ENCODE assay signal across 22 mouse cellular contexts in the genomic region with DNA sequence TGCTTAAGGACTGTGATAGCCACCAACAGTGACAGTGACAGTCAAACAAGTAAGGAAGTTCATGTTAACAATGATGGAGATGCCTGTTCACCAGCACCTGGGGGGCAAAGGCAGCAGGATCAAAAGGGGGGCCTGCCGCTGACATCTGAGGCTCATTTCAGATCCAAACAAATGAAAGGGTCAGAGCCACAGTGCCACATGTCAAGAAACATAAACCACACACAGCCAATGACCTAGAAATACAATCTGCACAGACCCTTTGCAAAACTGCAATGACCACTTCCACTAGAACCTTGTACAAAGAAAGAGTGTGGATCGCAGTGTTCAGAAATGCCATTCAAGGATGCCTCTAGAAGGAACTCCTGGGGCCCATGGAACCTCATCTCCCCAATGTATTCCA. TPM values are rescaled to one million over a fixed set of nuclear protein-coding genes. Genes with fewer than 3 reads are reported as not detected.
A peak's percentile ranks its signal among the peaks of the same experiment; 100 is the strongest.
DNase-seq lines count a peak whose midpoint lies in the region; ATAC-seq lines count a peak whose summit lies in the region.
"Had no signal": no experiment of that assay in that cellular context is flagged by ENCODE, and none has a peak within 500 bp of the region (broad histone marks: within the 10 kb centered on the region; RNA-seq: fewer than 3 reads in every experiment).

No protein-coding gene starts in this region.

- 92% methylated on average over 2 of the region's 2 CpGs for WGBS in hindbrain, embryonic 14.5 days

- H3K27me3 ChIP-seq in hindbrain, embryonic 14.5 days (ENCODE audit: control insufficient read depth, insufficient read depth, low read length) = no peaks in the 10 kb centered on the region
- H3K27me3 ChIP-seq: CH12.LX, Patski had no signal

- H3K4me2 ChIP-seq in hindbrain, embryonic 14.5 days (replicated peaks) = no peak overlapping the region

- H3K27ac ChIP-seq in hindbrain, embryonic 14.5 days = no peak overlapping the region

- H3K9ac ChIP-seq in hindbrain, embryonic 14.5 days = no peak overlapping the region

- peaks cover 66% of the 10 kb centered on the region for H3K36me3 ChIP-seq in hindbrain, embryonic 14.5 days (replicated peaks; ENCODE audit: control insufficient read depth, insufficient read depth)

- no peaks in the 10 kb centered on the region for H3K9me3 ChIP-seq in hindbrain, embryonic 14.5 days (ENCODE audit: control insufficient read depth, low read length)
- H3K9me3 ChIP-seq: G1E had no signal

- DNase-seq in Muller cell, postnatal 12 days (ENCODE audit: inconsistent ontology term) = peak; percentile 14
- DNase-seq in retina, embryonic 14.5 days (ENCODE audit: low spot score) = peak; percentile 74
- DNase-seq in retina, postnatal 1 day = peak; percentile 74
- DNase-seq in hindbrain, embryonic 14.5 days (ENCODE audit: low spot score) = no peak
- no peak for DNase-seq in spleen, postnatal 14 days (ENCODE audit: low spot score in 2 of 2)
- no peak for DNase-seq in cerebellum, adult 8-10 months
- DNase-seq: adrenal gland, adult 2 months; adrenal gland, adult 8-10 months; adrenal gland, postnatal 10 days; adrenal gland, postnatal 14 days; adrenal gland, postnatal 25 days; adrenal gland, postnatal 36 days; B cell, adult 2 months; cerebellum, adult 11 months; cerebellum, adult 11-12 months; cerebellum, adult 18-20 months; cerebellum, adult 2 months had no signal

- H3K4me1 ChIP-seq in hindbrain, embryonic 14.5 days (replicated peaks; ENCODE audit: control insufficient read depth, insufficient read depth, low read length) = no peaks in the 10 kb centered on the region

- no peak overlapping the region for H3K4me3 ChIP-seq in hindbrain, embryonic 14.5 days (replicated peaks; ENCODE audit: low read length)

- no peak for ATAC-seq in hindbrain, embryonic 14.5 days (ENCODE audit: low FRiP score)
- ATAC-seq: activated CD4-positive, CD25-positive, alpha-beta regulatory T cell, adult 4 months; CD4-positive, CD25-positive, alpha-beta regulatory T cell, adult 4 months; Patski had no signal

RNA-seq across cellular contexts. Expression of gene Rps6kc1, which starts 23.5 kb away (rescaled TPM):
- 27.7 and 36.4 TPM in 2 replicates for polyA plus RNA-seq in hindbrain, embryonic 14.5 days (2014; fragmentation: Nextera tagmentation; extraction: Ambion mirVana)

RNA-seq across cellular contexts. Expression of gene Angel2, which starts 36.9 kb away (rescaled TPM):
- 48.2 and 52.7 TPM in 2 replicates for polyA plus RNA-seq in hindbrain, embryonic 14.5 days (2014; fragmentation: Nextera tagmentation; extraction: Ambion mirVana)

Comparison
In these comparisons a context has a peak if more than half of its experiments do, and no peak if none do; other contexts are left out.
1. DNase-seq: peak in Muller cell, postnatal 12 days (single experiment), retina, embryonic 14.5 days (single experiment) and retina, postnatal 1 day (single experiment); none in hindbrain, embryonic 14.5 days (single experiment), spleen, postnatal 14 days (0 of 2) and cerebellum, adult 8-10 months (single experiment).